Mouse (Mus musculus): ENCODE results near the gene Gm12695.

DNA sequence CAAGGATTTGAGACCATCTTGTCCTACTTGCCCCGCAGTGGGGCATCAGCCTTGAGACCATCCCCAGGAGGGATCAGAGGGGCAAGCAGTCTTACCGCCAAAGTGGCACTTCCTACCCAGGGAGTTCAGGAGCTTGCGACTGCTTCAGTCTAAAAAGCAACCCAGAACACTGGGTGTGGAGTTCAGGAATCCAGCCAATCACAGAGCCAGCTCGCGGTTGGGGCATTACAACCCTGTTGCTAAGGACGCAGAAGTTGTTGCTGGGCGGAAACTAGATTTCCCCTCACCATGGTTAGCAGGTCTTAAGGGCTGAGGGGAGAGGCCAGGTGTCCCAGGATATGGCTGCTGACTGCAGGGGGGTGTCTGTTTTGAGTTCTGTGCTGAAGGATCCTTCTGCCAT is 1.6 kb upstream of the Gm12695 start:
- TF ChIP-seq CTCF (IDR thresholded peaks at IDR 0.05; ENCODE audit: low read depth) (no peak), EP300 (IDR thresholded peaks at IDR 0.05; ENCODE audit: low read depth) (no peak)

Measured in heart, postnatal 0 days (tissue).